Mouse (Mus musculus) liver, embryonic 11.5 days (tissue): Measurements from ENCODE around the gene Arhgef2. TPM values are rescaled to one million over a fixed set of nuclear protein-coding genes. Genes with fewer than 3 reads are reported as not detected.
"Not testable (repeated sequence)": the region's sequence is repeated elsewhere in the genome, so short reads cannot be mapped to it uniquely, and the experiment has no call there.

Source experiments
- ATAC-seq: fragments of 200-750 bp; cut with Nextera tagmentation; replicated peaks from 2 replicates; pipeline ENCODE4 v1.8.0; 2017; ENCODE audit warnings: moderate number of reproducible peaks, mild to moderate bottlenecking, moderate TSS enrichment, moderate library complexity; ENCODE audit not compliant: low FRiP score
- DNase-seq: peaks from one replicate; pipeline ENCODE4 v3.0.0-alpha.2; 2017; ENCODE audit warnings: low spot score
- H3K27ac ChIP-seq: fragments of 300-500 bp; sonication (generic); 2 replicates; pipeline ENCODE4 v1.5.1; 2014; ENCODE audit warnings: mild to moderate bottlenecking, low read depth, low read length, control low read depth
- H3K27me3 ChIP-seq: fragments of 300-500 bp; sonication (generic); replicated peaks from 2 replicates; pipeline ENCODE4 v1.6.1; 2014; ENCODE audit warnings: low read length, mixed read lengths; ENCODE audit not compliant: control insufficient read depth, insufficient read depth
- H3K36me3 ChIP-seq: fragments of 300-500 bp; sonication (generic); 2 replicates; pipeline ENCODE4 v1.6.1; 2014; ENCODE audit warnings: mild to moderate bottlenecking, low read length, moderate library complexity, mixed read lengths; ENCODE audit not compliant: control insufficient read depth, insufficient read depth
- H3K4me1 ChIP-seq: fragments of 300-500 bp; sonication (generic); replicated peaks from 2 replicates; pipeline ENCODE4 v1.6.1; 2014; ENCODE audit warnings: low read length, mixed read lengths; ENCODE audit not compliant: control insufficient read depth, insufficient read depth
- H3K4me2 ChIP-seq: fragments of 300-500 bp; sonication (generic); 2 replicates; pipeline ENCODE4 v1.6.1; 2014; ENCODE audit warnings: mild to moderate bottlenecking, control low read depth, moderate library complexity
- H3K4me3 ChIP-seq: fragments of 300-500 bp; sonication (generic); 2 replicates; pipeline ENCODE4 v1.5.1; 2014; ENCODE audit warnings: low read depth, low read length, control low read depth
- H3K9ac ChIP-seq: fragments of 300-500 bp; sonication (generic); 2 replicates; pipeline ENCODE4 v1.6.1; 2014; ENCODE audit warnings: low read depth, low read length, control low read depth
- H3K9me3 ChIP-seq: fragments of 300-500 bp; sonication (generic); 2 replicates; pipeline ENCODE4 v1.6.1; 2016; ENCODE audit warnings: low read length, inconsistent platforms, mixed read lengths; ENCODE audit not compliant: control insufficient read depth
- WGBS: fragments of 180-500 bp; shearing (Covaris S2); extraction: QIAGEN DNeasy Blood & Tissue Kit; methylation state at CpG from one replicate; pipeline ENCODE4 v1.1.7; 2014; 5-methylcytosine and 5-hydroxymethylcytosine counted together
- polyA plus RNA-seq: library from polyadenylated mRNA; unstranded; fragments of >200 nt; fragmentation: Nextera tagmentation; extraction: Ambion mirVana; gene quantifications from 2 replicates; pipeline ENCODE4 v1.2.1, GENCODE M21; 2014

Arhgef2 gene
- polyA plus RNA-seq, 1 experiment from 2014 or later, result 66.3 TPM

DNA sequence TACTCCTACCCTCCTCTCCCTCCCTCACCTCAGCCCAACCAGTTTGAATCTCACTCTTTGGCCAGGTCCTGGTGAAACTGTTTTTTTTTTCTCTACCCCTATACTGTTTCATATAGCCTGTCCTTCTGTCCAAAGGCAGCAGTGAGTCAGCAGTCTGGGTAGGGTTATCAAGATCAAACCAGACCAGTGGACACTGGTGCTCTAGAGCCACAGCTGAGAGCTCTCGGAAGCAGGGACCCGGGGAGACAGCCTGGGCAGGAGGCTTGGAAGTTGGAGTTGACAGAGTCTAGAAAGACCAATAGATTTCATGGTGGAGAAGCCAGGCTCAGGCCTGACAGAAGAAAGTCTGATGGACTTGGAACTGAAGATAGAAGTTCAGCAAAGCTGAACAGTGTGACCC lies 37.2 kb upstream of the Arhgef2 start:
- 80% methylated on average over 2 of the region's 2 CpGs for WGBS
- Histone ChIP-seq H3K4me3 (no peak overlapping the region), H3K27me3 (no peaks in the 10 kb centered on the region), H3K36me3 (peaks cover 54% of the 10 kb centered on the region), H3K27ac (peak overlapping the region; percentile 42; the same call in 1 of the 2 replicates), H3K9ac (no peak overlapping the region), H3K9me3 (no peaks in the 10 kb centered on the region), H3K4me2 (no peak overlapping the region), H3K4me1 (no peaks in the 10 kb centered on the region; the same call in 1 of the 2 replicates)
- DNase-seq (no peak), ATAC-seq (no peak)

DNA sequence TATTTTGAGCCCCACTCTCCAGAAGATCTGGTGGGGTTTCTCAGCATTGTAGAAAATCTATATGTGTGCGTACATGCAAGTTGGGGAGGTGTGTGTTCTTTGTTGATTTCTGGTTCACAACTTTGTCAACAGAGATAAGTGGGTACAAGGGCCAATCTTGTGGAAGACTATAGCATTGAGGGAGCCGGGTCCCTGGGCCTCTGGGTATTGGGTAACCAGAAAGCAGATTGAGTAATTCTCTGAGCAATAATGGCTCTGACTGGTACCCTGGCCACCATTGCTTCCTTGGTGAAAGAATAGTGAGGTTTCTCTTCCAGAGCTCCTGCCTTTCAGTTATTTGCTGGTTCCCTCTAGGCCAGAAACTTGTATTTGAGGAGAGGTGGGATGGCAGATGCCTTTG lies 36.7 kb upstream of the Arhgef2 start:
- no peak overlapping the region; the same call in 1 of the 2 replicates for H3K27ac ChIP-seq
- H3K27me3 ChIP-seq, result no peaks in the 10 kb centered on the region
- ATAC-seq (0 out of 2 replicates have a peak, but pooled peaks have one; percentile 45), DNase-seq (no peak)
- H3K36me3 ChIP-seq, result peaks cover 50% of the 10 kb centered on the region
- no peak overlapping the region for H3K4me3 ChIP-seq
- H3K4me2 ChIP-seq, result no peak overlapping the region
- no peaks in the 10 kb centered on the region for H3K9me3 ChIP-seq
- 75% methylated on average over 2 of the region's 2 CpGs for WGBS
- H3K4me1 ChIP-seq, result no peaks in the 10 kb centered on the region; the same call in 1 of the 2 replicates
- H3K9ac ChIP-seq, result no peak overlapping the region

DNA sequence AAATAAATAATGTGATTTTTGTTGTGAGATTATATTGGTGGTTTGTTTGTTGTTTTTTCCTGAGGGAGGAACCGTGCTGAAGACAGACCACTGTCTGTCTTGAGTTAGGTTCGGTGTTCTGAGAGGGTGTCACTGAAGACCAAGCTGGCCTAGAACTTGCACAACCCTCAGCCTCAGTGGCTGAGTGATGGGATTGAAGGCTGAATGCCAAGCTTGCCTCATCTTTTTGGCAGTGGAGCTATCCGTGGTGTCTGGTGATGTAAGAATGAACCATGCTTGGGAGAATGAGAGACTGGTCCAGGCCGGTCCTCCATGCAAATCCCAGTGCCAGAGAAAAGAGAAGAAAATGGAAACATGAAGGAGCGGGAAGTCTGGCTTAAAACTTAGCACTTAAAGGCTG lies 36.1 kb upstream of the Arhgef2 start:
- Histone ChIP-seq H3K27ac (no peak overlapping the region), H3K36me3 (peaks cover 44% of the 10 kb centered on the region), H3K4me1 (no peaks in the 10 kb centered on the region; the same call in 1 of the 2 replicates), H3K27me3 (no peaks in the 10 kb centered on the region), H3K9ac (no peak overlapping the region), H3K4me3 (no peak overlapping the region), H3K9me3 (no peaks in the 10 kb centered on the region), H3K4me2 (no peak overlapping the region)
- ATAC-seq (no peak), DNase-seq (no peak)
- WGBS, result 92% methylated on average over 5 of the region's 5 CpGs

DNA sequence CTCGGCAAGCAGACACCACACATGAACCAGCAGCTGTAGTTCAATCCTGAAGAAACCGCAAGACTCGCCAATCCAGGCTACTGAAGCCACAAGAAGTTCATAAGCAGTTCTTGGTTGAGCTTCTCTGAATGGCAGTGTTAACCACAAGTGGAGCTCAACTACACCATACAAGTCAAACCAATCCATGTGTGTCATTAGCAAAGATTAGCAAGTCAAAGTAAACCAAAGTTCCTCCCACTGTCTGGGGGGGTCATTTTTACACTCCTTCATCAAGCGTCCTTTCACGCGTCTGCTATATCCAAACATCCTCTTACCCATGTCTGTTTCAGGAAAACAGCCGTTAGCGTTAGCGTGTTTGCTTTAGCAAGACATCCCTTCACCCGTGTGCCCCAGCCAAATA lies 35.4 kb upstream of the Arhgef2 start:
- Histone ChIP-seq H3K4me3 (no peak overlapping the region), H3K9me3 (no peaks in the 10 kb centered on the region), H3K27me3 (no peaks in the 10 kb centered on the region), H3K9ac (no peak overlapping the region), H3K4me1 (no peaks in the 10 kb centered on the region; the same call in 1 of the 2 replicates), H3K36me3 (peaks cover 38% of the 10 kb centered on the region), H3K27ac (no peak overlapping the region), H3K4me2 (no peak overlapping the region)
- 94% methylated on average over 10 of the region's 10 CpGs for WGBS
- ATAC-seq (no peak), DNase-seq (no peak)

DNA sequence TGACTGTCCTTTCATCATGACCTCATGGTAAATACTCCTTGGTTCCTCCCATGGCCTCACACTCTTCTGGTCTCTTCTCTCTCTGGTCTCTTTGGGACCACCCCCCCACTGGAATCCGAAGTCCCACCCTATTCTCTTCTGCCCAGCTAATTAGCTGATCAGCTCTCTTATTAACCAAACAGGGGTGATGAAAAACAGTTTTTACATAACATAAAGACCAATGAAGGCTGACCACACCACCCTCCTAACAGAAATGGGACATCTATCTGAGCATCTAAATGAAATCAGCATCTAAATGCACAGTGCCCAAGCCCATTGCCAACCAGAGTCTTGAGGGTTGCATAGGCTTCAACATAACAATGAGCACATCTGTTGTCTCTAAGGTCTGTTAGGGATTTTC lies 33.9 kb upstream of the Arhgef2 start:
- 91% methylated on average over 1 of the region's 1 CpGs for WGBS
- no peak for ATAC-seq
- H3K27me3 ChIP-seq, result no peaks in the 10 kb centered on the region

DNA sequence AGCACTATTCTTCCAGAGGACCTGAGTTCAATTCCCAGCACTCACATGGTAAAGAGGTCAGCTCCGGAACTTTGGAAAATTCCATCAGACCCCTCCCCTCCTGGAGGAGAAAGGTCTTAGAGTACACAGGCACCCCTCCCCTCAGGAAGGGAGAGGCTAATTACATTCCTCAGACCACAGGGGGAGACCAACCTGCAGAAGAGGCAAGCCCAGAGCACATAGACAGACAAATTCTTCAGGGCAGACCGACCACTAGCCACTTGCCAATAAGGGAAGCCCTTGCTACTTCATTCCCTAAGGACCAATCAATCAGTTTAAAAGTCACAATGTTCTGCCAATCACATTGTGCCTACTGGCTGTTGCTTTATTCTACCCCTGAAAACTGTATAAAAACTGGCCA lies 32.9 kb upstream of the Arhgef2 start:
- 68% methylated on average over 2 of the region's 2 CpGs for WGBS
- ATAC-seq (no peak), DNase-seq (no peak)
- H3K4me2 ChIP-seq, result no peak overlapping the region
- no peaks in the 10 kb centered on the region for H3K4me1 ChIP-seq
- H3K27me3 ChIP-seq, result no peaks in the 10 kb centered on the region
- no peaks in the 10 kb centered on the region for H3K9me3 ChIP-seq
- H3K9ac ChIP-seq, result no peak overlapping the region
- H3K27ac ChIP-seq, result no peak overlapping the region
- H3K36me3 ChIP-seq, result peaks cover 16% of the 10 kb centered on the region
- H3K4me3 ChIP-seq, result no peak overlapping the region

More for the DNA sequence above, 33.9 kb upstream of the Arhgef2 start:
- Histone ChIP-seq H3K9ac (no peak overlapping the region), H3K4me3 (no peak overlapping the region), H3K4me2 (no peak overlapping the region), H3K36me3 (peaks cover 23% of the 10 kb centered on the region), H3K9me3 (no peaks in the 10 kb centered on the region), H3K27ac (no peak overlapping the region), H3K4me1 (no peaks in the 10 kb centered on the region)
- no peak for DNase-seq

DNA sequence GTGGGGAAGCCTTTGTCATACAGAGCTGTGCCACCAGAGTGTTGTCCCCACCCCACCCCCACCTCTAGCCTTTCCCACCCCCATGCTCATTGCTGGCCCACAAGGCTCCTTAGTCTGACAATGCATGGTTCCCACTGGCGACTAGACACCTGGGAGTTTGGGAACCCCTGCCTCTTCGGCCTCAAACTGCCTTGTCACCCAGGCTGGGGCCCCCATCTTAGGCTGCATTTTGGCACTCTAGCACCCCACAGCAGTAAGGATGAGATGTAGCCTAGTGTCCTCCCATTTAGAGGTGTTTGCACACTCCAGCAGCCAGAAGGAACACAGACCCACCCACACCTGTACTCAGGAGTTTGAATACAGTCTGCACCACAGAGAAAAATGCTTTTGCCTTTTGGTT lies 32.0 kb upstream of the Arhgef2 start:
- Histone ChIP-seq H3K27ac (no peak overlapping the region), H3K9me3 (no peaks in the 10 kb centered on the region), H3K4me2 (no peak overlapping the region), H3K4me3 (no peak overlapping the region), H3K36me3 (peaks cover 6% of the 10 kb centered on the region), H3K27me3 (no peaks in the 10 kb centered on the region), H3K9ac (no peak overlapping the region), H3K4me1 (0 out of 2 replicates have a peak, but pooled peaks cover 2% of the 10 kb centered on the region)
- DNase-seq (no peak), ATAC-seq (no peak)
- 79% methylated on average over 2 of the region's 2 CpGs for WGBS

DNA sequence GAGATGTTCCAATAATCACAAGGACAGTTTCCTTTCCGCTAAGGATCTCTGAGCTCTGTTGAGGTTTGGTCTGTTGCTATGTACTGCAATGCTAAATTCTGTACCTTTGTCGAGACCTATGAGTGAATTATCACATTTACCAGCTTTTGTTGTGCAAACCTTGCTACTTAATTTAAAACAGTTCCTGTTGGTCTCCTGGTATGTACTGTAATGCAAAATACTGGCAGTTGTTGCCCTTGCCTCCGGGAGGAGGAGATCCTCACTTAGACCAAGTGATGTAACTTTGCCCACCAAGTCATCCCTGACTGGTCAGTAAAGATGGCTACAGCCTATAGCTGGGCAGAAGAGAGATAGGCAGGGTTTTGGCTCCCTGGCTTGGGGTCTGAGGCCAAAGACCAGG lies 30.2 kb upstream of the Arhgef2 start, which contains the start of gene Ssr2:
Gene Ssr2 (plus strand): TSS at position 337 of the 400 bp plus-strand sequence.
- Histone ChIP-seq H3K27ac (no peak within 1 kb of the TSS), H3K4me3 (no peak within 1 kb of the TSS), H3K9ac (no peak within 1 kb of the TSS), H3K4me2 (no peak within 1 kb of the TSS), H3K36me3 (no peaks in the 10 kb centered on the region), H3K27me3 (no peaks in the 10 kb centered on the region), H3K9me3 (no peaks in the 10 kb centered on the region), H3K4me1 (peaks cover 5% of the 10 kb centered on the region; the same call in 1 of the 2 replicates)
- DNase-seq, result no peak
- ATAC-seq, result no peak
- WGBS, result 77% methylated on average over 3 of the region's 3 CpGs

DNA sequence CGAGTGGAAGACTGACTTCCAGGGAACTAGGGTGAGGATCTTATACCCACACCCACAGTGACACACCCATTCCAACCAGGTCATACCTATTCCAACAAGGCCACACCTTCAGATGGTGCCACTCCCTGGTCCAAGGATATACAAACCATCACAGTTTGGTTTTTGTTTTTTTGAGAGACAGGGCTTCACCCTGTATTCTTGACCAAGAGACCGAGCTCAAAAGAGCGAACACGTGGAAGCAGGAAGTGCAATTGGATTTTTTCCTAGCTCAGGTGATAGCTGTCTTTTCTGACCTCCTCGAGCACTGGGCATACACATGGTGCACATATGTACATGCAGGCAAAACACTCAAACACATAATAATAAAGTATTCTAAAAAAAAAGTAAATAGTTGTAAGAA lies 27.9 kb upstream of the Arhgef2 start:
- H3K36me3 ChIP-seq, result peaks cover 14% of the 10 kb centered on the region
- ATAC-seq, H3K9ac ChIP-seq, DNase-seq, H3K4me3 ChIP-seq, H3K9me3 ChIP-seq, H3K27ac ChIP-seq, H3K4me1 ChIP-seq, H3K4me2 ChIP-seq, H3K27me3 ChIP-seq: not testable (repeated sequence)
- WGBS, result 82% methylated on average over 5 of the region's 5 CpGs
